Mouse (Mus musculus) ES-Bruce4 (cell line): ENCODE measurements around the gene Slc5a3.

Experiments used
- EP300 ChIP-seq: IDR thresholded peaks from 2 replicates; pipeline ENCODE4 v1.6.1; 2011; ENCODE audit warnings: low read depth, low read length; ENCODE audit not compliant: insufficient read depth
- POLR2A ChIP-seq: IDR thresholded peaks from one replicate; pipeline ENCODE4 v1.8.1; 2011; ENCODE audit warnings: low read length; ENCODE audit not compliant: insufficient read depth

GRCm38 (mm10) chr16:92036701-92037100 is 21.4 kb upstream of the Slc5a3 start:
- no peak for TF ChIP-seq POLR2A
- no peak for TF ChIP-seq EP300
